Mouse (Mus musculus) embryo, embryonic 11 days (tissue): ENCODE measurements around the gene Afp.

Experiments used
- DNase-seq: peaks from one replicate; pipeline ENCODE4 v3.0.0-alpha.2; 2015

The Afp gene

DNA sequence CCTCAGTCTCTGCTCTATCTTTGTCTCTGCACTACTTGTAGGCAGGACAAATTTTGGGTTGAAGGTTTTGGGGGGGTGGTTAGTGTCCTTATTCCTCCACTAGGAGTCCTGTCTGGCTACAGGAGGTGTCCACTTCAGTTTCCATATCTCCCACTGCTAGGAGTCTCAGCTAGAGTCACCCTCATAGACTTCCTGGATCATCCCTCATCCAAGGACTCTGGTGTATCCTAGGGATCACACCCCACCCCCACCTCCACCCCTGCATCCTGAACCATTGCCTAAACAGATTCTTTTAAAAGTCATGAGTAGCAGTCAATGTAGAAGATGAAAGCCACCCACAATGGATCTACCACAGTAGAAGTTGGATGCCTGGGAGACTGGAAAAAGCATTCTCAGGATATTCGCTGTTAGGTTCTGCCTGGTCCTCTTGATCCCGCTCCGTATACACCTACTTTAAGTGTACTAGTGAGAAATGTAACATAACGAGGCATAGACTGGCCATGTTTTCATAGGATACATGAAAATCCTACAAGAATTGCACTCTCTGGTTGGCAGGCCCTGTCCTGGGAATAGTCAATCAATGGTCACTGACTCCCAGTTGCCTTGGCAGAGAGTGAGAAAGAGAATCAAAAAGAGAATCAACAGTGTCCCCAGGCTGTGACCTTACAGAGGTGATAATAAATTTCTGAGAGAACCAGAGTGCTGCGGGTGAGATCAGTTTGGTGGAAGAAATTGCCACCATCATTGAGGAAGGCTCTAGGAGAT lies 19.5 kb downstream of the Afp start:
- no peak for DNase-seq

DNA sequence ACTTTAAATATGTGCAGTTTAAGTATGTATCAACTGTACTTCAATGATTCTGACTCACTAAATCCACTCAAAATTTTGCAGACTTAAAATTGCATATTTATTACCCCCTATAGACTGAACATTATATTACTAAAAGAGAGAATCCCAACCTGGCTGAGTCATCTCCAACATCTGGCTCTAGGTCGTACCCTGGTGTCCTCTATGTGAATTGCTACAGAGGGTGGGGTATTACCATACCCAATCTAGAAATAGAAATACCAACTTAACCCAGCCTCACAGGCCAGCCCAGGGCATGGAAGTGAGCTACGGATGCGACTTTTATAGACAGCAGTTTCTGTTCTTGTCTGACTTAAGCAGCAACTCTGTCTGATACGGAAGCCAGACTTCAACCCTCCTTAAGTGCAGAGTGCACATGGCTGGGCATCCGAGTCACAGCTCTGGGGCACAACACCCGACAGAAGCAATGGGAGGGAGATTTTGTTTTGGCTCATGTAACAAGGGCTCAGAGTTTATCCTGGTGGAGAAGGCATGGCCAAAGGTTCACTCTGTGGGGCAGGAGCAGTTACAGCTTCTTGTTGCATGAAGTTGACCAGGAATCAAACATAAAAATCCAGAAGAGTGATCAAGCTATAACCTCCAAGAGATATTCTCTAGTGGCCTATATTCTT lies 21.9 kb downstream of the Afp start:
- no peak for DNase-seq

DNA sequence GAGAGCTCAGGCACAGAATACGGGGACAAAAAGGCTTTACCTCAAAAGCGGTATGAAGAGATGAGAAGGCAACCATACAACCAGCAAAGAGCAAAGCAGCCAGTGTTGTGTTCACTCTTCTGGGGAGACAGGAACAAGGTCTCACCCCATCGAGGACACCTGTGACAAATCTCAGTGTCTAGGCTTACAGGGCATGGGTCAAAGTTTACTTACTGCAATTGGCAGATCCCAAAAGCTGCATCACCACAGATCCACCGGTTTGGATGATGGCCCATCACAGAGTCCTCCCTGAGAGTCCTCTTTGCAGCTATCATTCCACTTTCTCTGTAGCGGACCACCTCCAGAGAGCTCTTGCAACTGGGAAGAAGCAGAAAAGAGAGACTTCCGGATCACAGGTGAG lies 25.0 kb downstream of the Afp start:
- DNase-seq = no peak

DNA sequence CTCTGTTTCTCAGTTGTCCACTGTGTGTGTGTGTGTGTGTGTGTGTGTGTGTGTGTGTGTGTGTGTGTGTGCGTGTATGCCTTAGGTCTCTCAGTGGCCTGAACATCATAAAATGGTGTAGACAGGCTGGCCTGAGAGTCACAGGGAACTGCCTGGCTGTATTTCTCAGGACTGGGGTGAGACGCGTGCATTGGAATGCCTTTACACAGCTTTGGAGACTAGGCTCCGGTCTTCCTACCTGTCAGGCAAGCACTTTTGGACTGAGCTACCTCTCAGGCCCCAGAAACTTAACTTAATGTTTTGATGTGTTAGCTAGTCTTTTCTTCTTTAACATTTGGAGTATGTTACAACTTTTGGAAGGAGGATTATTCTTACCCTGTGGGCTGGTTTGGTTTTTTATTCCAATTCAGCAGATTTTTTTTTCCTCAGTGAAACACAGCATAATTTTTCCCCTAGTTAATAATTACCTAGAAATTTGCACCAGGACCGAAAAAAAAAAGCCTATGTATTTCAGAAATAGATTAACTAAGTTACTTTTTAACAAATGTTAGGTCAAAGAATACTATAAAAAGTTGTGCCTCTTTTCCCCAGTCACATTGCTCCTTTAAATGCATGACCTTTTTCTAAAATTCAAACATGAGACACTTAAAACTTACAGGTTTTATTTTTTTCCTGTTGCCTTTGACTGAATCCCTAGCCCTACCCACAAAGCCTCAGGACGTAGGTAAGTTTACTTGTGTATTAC lies 28.0 kb downstream of the Afp start, which contains the start of gene Afm:
TSS of gene Afm (plus strand) at position 577 of the 745 bp plus-strand sequence.
- no peak for DNase-seq

DNA sequence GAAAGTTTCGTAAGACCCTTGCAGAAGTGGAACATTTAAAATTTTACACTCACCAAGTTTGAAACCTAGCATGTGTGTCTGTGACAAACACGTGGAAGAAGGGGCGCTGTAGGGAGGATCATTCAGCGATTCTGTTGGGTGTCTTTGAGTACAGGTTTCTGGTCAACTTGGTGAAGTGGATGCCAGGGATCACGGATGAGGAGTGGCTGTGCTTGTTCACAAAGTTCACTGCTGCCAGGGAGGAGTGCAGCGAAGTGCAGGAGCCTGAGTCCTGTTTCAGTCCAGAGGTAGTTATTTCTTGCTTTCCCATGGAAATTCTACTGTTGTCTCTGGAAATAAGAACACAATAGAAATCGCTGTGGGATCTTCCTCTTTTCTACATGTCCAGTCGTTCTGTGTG lies 60.7 kb downstream of the Afp start:
- DNase-seq = no peak

DNA sequence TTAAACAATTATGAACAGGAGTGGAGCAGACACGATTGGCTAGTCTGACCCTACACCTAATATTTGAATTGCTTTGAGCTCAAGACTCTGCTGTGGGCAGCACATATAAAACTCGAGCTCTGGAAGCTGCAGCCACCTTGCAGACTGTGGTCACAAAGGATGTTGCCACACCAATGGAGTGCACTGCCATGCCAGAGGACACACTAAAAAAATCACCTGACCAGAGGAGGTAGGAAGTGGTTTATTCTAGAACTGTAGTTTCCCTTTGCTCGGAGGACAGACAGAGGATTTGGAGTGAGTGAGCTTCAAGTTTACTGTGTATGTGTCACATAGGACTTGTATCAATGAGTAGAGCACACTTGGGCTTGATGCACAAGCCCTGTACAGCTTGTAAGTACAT lies 65.5 kb downstream of the Afp start:
- DNase-seq = no peak
